Mouse (Mus musculus) brain, embryonic 14.5 days (tissue): Measurements from ENCODE around the gene Frem2.

Experiments used
- CTCF ChIP-seq: fragments of 200-500 bp; IDR thresholded peaks from 2 replicates; pipeline ENCODE4 v1.5.1; 2012; ENCODE audit warnings: inconsistent platforms, mild to moderate bottlenecking, moderate library complexity, borderline replicate concordance; ENCODE audit not compliant: insufficient read depth, insufficient read length; ENCODE audit errors: extremely low read depth
- POLR2A ChIP-seq: fragments of 200-500 bp; IDR thresholded peaks from 2 replicates; pipeline ENCODE4 v1.6.1; 2012; ENCODE audit warnings: mild to moderate bottlenecking, inconsistent platforms, borderline replicate concordance; ENCODE audit not compliant: poor library complexity, insufficient read depth, insufficient read length, severe bottlenecking; ENCODE audit errors: extremely low read depth

DNA sequence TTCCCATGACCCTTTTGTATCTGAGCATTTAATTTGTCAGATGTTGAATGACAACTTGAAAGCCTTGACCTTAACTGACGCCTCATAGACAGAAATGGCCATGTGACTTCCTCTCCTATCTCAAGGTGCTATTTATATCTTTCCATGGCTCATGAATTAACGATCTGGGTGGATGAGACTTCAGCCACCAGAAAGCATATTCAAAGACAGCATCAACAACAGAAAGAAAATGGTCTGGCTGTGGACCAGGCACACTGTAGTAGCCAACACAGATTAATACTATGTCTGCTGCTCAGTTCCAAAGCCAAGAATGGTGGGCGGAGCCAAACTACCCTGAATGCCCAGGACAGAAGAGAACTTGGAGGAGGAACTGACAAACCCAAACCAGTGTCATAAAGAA lies 21.2 kb downstream of the Frem2 start:
- no peak for TF ChIP-seq CTCF
- TF ChIP-seq POLR2A = no peak
